Mouse (Mus musculus) monocyte, adult 2 months (primary cell): ENCODE data around the gene Olfr65.

Source experiments
- DNase-seq, 2 experiments: peaks; one replicate each; pipeline ENCODE4 v3.0.0; 2022; ENCODE audit warnings: low spot score in 2 of 2, low read depth in 1 of 2

Olfr65 gene

GRCm38 (mm10) chr7:103903187-103903586, at the start of gene Olfr65:
Olfr65 (plus strand) TSS chr7:103903487.
- DNase-seq = no peak

- no peak for DNase-seq
Observed at GRCm38 (mm10) chr7:103854669-103855068, 48.6 kb upstream of the Olfr65 start.

- no peak for DNase-seq
Observed at GRCm38 (mm10) chr7:103859076-103859475, 44.2 kb upstream of the Olfr65 start.

GRCm38 (mm10) chr7:103860855-103861254, 42.4 kb upstream of the Olfr65 start:
- DNase-seq = no peak

- DNase-seq = no peak
Observed at GRCm38 (mm10) chr7:103861531-103861930, 41.8 kb upstream of the Olfr65 start.

- no peak for DNase-seq
Observed at GRCm38 (mm10) chr7:103865716-103866115, 37.6 kb upstream of the Olfr65 start.

GRCm38 (mm10) chr7:103870667-103871066, 32.6 kb upstream of the Olfr65 start:
- no peak for DNase-seq

- DNase-seq = no peak
Observed at GRCm38 (mm10) chr7:103873064-103873463, 30.2 kb upstream of the Olfr65 start.

- DNase-seq = no peak
Observed at GRCm38 (mm10) chr7:103874451-103874850, 28.8 kb upstream of the Olfr65 start.

- no peak for DNase-seq
Observed at GRCm38 (mm10) chr7:103877093-103877492, 26.2 kb upstream of the Olfr65 start.

GRCm38 (mm10) chr7:103886152-103886551, 17.1 kb upstream of the Olfr65 start, which contains the start of gene Olfr66:
Olfr66 (minus strand) TSS chr7:103886252.
- no peak for DNase-seq

GRCm38 (mm10) chr7:103894385-103894784, 8.9 kb upstream of the Olfr65 start, which contains the start of gene Olfr64:
Olfr64 (minus strand) TSS chr7:103894485.
- no peak for DNase-seq

GRCm38 (mm10) chr7:103910047-103910446, 6.8 kb downstream of the Olfr65 start:
- no peak for DNase-seq

GRCm38 (mm10) chr7:103912969-103913511, 9.8 kb downstream of the Olfr65 start:
- no peak for DNase-seq

GRCm38 (mm10) chr7:103915338-103915737, 12.1 kb downstream of the Olfr65 start:
- no peak for DNase-seq

- DNase-seq = no peak
Observed at GRCm38 (mm10) chr7:103928525-103928924, 25.2 kb downstream of the Olfr65 start, which contains the start of gene Olfr631. Olfr631 (plus strand) TSS chr7:103928825.

GRCm38 (mm10) chr7:103934264-103934663, 31.0 kb downstream of the Olfr65 start, which contains the start of gene Olfr632:
Olfr632 (plus strand) TSS chr7:103934347.
- no peak for DNase-seq

- DNase-seq = no peak
Observed at GRCm38 (mm10) chr7:103942730-103943129, 39.4 kb downstream of the Olfr65 start.

- no peak for DNase-seq
Observed at GRCm38 (mm10) chr7:103944137-103944536, 40.9 kb downstream of the Olfr65 start, which contains the start of gene Olfr633. Olfr633 (plus strand) TSS chr7:103944437.
